Mouse (Mus musculus): ENCODE measurements around the gene Cd72. TPM values are rescaled to one million over a fixed set of nuclear protein-coding genes. Genes with fewer than 3 reads are reported as not detected.

Gene Cd72
- polyA plus RNA-seq, 1 experiment: not detected

DNA sequence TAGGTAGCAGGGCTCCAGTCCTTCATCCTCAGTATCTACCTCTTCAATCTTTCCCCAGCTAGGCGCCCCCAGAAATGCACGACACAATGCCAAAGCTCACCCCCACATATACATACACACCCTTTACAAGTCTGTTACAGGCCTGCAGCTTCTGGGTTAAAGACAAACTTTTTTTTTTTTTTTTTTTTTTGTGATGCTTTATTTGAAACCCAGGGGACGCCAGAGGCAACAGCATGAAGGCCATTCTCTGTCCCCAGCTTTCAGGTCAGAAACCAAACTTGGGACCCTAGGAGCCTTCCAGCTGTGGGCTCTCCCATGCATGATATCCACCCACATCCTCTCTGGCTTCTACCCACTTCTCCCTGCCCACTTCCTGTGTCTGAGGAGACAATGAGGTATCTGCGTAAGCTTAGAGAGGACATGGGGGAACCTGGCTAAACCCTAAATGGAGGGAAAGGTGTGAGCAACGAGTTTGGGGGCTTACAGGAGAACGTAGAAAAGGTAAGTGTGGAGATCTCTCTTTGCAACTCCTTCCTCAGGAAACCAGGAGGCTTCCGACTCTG lies 27.5 kb upstream of the Cd72 start:
- TF ChIP-seq CTCF (IDR thresholded peaks at IDR 0.05; ENCODE audit: low read depth, low read length) (no peak), POLR2A (IDR thresholded peaks at IDR 0.05; ENCODE audit: insufficient read depth, low read length) (no peak), EP300 (IDR thresholded peaks at IDR 0.05; ENCODE audit: insufficient read depth, low read depth, low read length) (no peak)

DNA sequence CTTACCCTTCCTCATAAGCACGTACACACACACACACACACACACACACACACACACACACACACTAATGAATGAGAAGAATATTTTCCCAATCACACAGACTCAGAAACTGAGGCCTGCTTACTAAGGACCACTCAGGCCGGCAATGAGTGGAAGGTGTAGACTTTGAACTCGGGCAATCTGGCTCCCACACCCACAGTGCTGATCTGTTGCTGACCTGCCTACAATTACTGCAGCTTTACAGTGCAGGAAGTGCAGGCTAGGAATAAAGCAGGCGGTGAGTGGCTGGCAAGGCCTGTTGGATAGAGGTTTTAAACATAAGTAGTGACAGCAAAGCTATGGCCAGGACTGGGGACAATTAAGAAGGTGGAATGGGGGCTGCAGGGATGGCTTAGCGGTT lies 26.6 kb upstream of the Cd72 start:
- no peak for TF ChIP-seq CTCF (IDR thresholded peaks at IDR 0.05; ENCODE audit: low read depth, low read length)
- TF ChIP-seq POLR2A (IDR thresholded peaks at IDR 0.05; ENCODE audit: insufficient read depth, low read length): no peak
- TF ChIP-seq EP300 (IDR thresholded peaks at IDR 0.05; ENCODE audit: insufficient read depth, low read depth, low read length): no peak

More for the DNA sequence above, 27.5 kb upstream of the Cd72 start:
- no peak overlapping the region for H3K4me3 ChIP-seq (ENCODE audit: low read depth, low read length)
- no peak overlapping the region for H3K9ac ChIP-seq (ENCODE audit: low read depth, poor library complexity, severe bottlenecking)
- no peaks in the 10 kb centered on the region for H3K36me3 ChIP-seq (ENCODE audit: control insufficient read depth, insufficient read depth, low read length, poor library complexity, severe bottlenecking)
- no peaks in the 10 kb centered on the region for H3K27me3 ChIP-seq (ENCODE audit: control insufficient read depth, insufficient read depth, low read length, poor library complexity, severe bottlenecking)
- no peak overlapping the region for H3K27ac ChIP-seq (ENCODE audit: insufficient read depth, low read length)
- H3K9me3 ChIP-seq (replicated peaks; ENCODE audit: control insufficient read depth, insufficient read depth, low read length, poor library complexity, severe bottlenecking): no peaks in the 10 kb centered on the region
- H3K4me1 ChIP-seq (ENCODE audit: control insufficient read depth, insufficient read depth, low read length): peaks cover 2% of the 10 kb centered on the region

DNA sequence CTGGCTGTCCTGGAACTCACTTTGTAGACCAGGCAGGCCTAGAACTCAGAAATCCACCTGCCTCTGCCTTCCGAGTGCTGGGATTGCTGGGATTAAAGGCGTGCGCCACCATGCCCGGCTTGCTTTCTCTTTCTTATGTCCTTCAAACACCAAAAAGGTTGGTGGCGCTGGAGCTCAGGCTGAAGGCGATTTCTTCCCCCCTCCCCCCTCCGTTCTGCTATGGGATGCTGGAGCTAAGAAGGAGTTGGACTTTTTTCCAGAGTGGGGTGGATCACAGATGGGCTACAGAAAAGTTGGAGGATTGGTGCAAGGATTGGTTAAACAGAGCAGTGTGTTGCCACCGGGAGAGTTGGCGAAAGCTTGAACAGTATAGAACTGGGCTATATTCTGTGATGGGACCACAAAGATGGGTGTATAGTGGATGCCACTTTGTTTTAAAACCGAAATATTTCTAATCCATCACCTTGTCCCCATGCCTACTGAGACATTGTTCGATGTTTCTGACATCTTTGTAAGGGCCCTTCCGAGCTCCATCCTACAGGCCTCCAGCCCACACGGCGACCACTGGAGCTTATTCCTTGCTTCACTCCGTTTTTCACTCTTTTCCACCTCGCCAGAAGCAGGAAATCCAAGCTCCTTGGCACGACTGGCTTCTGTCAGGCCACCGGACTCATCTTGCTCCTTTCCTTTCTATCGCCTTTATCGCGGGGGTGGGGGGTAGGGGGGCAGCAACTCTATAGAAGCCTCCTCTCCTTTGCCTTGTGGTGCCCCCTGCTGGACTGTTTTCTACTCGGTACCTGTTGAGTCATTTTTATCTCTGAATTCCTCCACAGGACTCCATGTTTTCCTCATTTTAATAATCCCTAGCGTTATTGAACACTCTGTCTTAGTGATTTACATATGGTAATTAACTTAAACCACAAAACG lies 24.7 kb upstream of the Cd72 start:
- Histone ChIP-seq H3K27ac (ENCODE audit: insufficient read depth, low read length) (no peak overlapping the region), H3K4me1 (ENCODE audit: control insufficient read depth, insufficient read depth, low read length) (peaks cover 2% of the 10 kb centered on the region), H3K4me3 (ENCODE audit: low read depth, low read length) (peak overlapping the region; percentile 71), H3K9me3 (replicated peaks; ENCODE audit: control insufficient read depth, insufficient read depth, low read length, poor library complexity, severe bottlenecking) (no peaks in the 10 kb centered on the region), H3K36me3 (ENCODE audit: control insufficient read depth, insufficient read depth, low read length, poor library complexity, severe bottlenecking) (no peaks in the 10 kb centered on the region), H3K27me3 (ENCODE audit: control insufficient read depth, insufficient read depth, low read length, poor library complexity, severe bottlenecking) (no peaks in the 10 kb centered on the region), H3K9ac (ENCODE audit: low read depth, poor library complexity, severe bottlenecking) (peak overlapping the region; percentile 38)
- TF ChIP-seq POLR2A (IDR thresholded peaks at IDR 0.05; ENCODE audit: insufficient read depth, low read length) (no peak), CTCF (IDR thresholded peaks at IDR 0.05; ENCODE audit: low read depth, low read length) (peak; percentile 53), EP300 (IDR thresholded peaks at IDR 0.05; ENCODE audit: insufficient read depth, low read depth, low read length) (no peak)

More for the DNA sequence above, 26.6 kb upstream of the Cd72 start:
- Histone ChIP-seq H3K36me3 (ENCODE audit: control insufficient read depth, insufficient read depth, low read length, poor library complexity, severe bottlenecking) (no peaks in the 10 kb centered on the region), H3K9ac (ENCODE audit: low read depth, poor library complexity, severe bottlenecking) (no peak overlapping the region), H3K4me3 (ENCODE audit: low read depth, low read length) (no peak overlapping the region), H3K27ac (ENCODE audit: insufficient read depth, low read length) (no peak overlapping the region), H3K4me1 (ENCODE audit: control insufficient read depth, insufficient read depth, low read length) (peaks cover 2% of the 10 kb centered on the region), H3K9me3 (replicated peaks; ENCODE audit: control insufficient read depth, insufficient read depth, low read length, poor library complexity, severe bottlenecking) (no peaks in the 10 kb centered on the region), H3K27me3 (ENCODE audit: control insufficient read depth, insufficient read depth, low read length, poor library complexity, severe bottlenecking) (no peaks in the 10 kb centered on the region)

DNA sequence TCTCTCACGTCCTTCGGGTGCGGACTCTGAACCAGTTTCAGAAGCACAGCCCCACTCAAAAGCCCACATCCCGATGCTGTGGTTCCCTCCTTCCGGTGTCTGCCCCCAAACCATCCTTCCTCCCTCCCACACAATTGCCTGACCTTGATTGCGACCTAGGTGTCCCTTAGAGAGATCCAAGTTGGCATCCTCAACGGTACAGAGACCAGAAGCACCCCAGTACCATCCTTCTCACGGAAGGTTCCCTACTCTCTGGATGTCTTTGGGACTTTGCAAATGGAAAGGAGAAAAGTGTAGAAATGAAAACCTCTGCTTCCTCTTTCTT lies 24.1 kb upstream of the Cd72 start:
- no peak for TF ChIP-seq POLR2A (IDR thresholded peaks at IDR 0.05; ENCODE audit: insufficient read depth, low read length)
- no peak for TF ChIP-seq CTCF (IDR thresholded peaks at IDR 0.05; ENCODE audit: low read depth, low read length)
- no peak for TF ChIP-seq EP300 (IDR thresholded peaks at IDR 0.05; ENCODE audit: insufficient read depth, low read depth, low read length)
- H3K27ac ChIP-seq (ENCODE audit: insufficient read depth, low read length): 0 out of 2 replicates have a peak overlapping the region, but pooled peaks have one; percentile 15
- peak overlapping the region; percentile 74 for H3K4me3 ChIP-seq (ENCODE audit: low read depth, low read length)
- H3K36me3 ChIP-seq (ENCODE audit: control insufficient read depth, insufficient read depth, low read length, poor library complexity, severe bottlenecking): no peaks in the 10 kb centered on the region
- H3K9ac ChIP-seq (ENCODE audit: low read depth, poor library complexity, severe bottlenecking): no peak overlapping the region
- H3K27me3 ChIP-seq (ENCODE audit: control insufficient read depth, insufficient read depth, low read length, poor library complexity, severe bottlenecking): no peaks in the 10 kb centered on the region
- no peaks in the 10 kb centered on the region for H3K9me3 ChIP-seq (replicated peaks; ENCODE audit: control insufficient read depth, insufficient read depth, low read length, poor library complexity, severe bottlenecking)
- H3K4me1 ChIP-seq (ENCODE audit: control insufficient read depth, insufficient read depth, low read length): peaks cover 1% of the 10 kb centered on the region

DNA sequence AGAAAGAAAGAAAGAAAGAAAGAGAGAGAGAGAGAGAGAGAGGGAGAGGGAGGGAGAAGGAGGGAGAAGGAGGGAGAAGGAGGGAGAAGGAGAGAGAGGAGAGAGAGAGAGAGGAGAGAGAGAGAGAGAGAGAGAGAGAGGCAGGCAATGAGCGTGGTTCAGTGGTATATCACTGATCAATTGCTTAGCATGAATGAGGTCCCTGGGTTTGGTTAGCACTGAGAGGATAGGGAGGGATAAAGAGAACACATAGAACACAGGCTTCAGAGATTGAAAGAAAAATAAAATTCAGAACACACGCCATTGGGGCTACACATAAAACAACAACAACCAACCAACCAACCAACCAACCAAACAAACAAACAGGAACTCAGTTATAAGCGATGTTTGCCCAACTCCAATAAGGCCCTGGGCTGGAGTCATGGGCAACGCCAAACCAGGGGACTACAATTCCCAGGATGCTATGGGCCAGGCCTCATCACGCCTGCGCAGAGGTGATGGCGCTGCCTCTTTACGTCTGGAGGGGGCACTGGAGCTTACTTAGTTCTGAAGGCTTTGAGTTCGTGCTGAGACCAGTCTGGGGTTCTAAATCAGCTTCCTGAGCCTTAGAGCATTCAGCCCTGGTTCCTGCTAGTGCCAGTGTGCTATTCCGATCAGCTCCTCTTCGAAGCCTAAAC lies 23.6 kb upstream of the Cd72 start:
- H3K9me3 ChIP-seq (replicated peaks; ENCODE audit: control insufficient read depth, insufficient read depth, low read length, poor library complexity, severe bottlenecking): no peaks in the 10 kb centered on the region
- H3K4me3 ChIP-seq (ENCODE audit: low read depth, low read length): peak overlapping the region; percentile 74
- no peak overlapping the region for H3K9ac ChIP-seq (ENCODE audit: low read depth, poor library complexity, severe bottlenecking)
- no peaks in the 10 kb centered on the region for H3K27me3 ChIP-seq (ENCODE audit: control insufficient read depth, insufficient read depth, low read length, poor library complexity, severe bottlenecking)
- H3K4me1 ChIP-seq (ENCODE audit: control insufficient read depth, insufficient read depth, low read length): no peaks in the 10 kb centered on the region
- H3K27ac ChIP-seq (ENCODE audit: insufficient read depth, low read length): 0 out of 2 replicates have a peak overlapping the region, but pooled peaks have one; percentile 15
- TF ChIP-seq POLR2A (IDR thresholded peaks at IDR 0.05; ENCODE audit: insufficient read depth, low read length): peak; percentile 55
- peak; percentile 43 for TF ChIP-seq CTCF (IDR thresholded peaks at IDR 0.05; ENCODE audit: low read depth, low read length)
- TF ChIP-seq EP300 (IDR thresholded peaks at IDR 0.05; ENCODE audit: insufficient read depth, low read depth, low read length): no peak
- H3K36me3 ChIP-seq (ENCODE audit: control insufficient read depth, insufficient read depth, low read length, poor library complexity, severe bottlenecking): no peaks in the 10 kb centered on the region

Measured in ES-Bruce4 (cell line).